Mouse (Mus musculus): ENCODE measurements at regions not wholly inside any gene's neighbourhood (a gene's known extent, or its start where the extent isn't known, plus 50 kb on each side); places are given as distances from the start of the nearest gene placed in this dataset.

DNA sequence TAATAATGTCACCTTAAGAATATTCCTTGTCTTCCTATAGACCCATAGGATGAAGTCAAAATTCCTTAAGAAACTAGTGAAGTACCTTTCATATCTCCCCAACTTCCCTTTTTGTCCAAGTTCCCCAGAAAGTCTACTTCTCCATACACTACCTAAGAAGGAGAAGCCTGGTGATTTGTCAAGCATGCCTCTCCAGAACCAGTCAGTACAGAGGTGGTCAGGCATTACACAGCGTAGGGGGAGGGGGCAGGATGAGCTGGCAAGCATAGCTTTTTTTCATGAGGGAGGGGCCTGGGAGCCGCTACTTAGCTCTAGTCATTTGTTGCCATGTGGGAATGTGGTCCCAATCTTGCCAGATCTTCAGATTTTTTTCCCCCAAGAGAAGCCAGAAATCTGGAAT is 54.0 kb upstream of the Satb2 start:
- no peak overlapping the region for H3K4me2 ChIP-seq (ENCODE audit: low read depth)
- H3ac ChIP-seq (ENCODE audit: control insufficient read depth, insufficient read length) = no peak overlapping the region
- H3K36me3 ChIP-seq (ENCODE audit: control insufficient read depth, insufficient read depth) = no peaks in the 10 kb centered on the region
- no peaks in the 10 kb centered on the region for H3K27me3 ChIP-seq (ENCODE audit: control insufficient read depth, insufficient read depth, insufficient read length)
- no peak for TF ChIP-seq POLR2AphosphoS2 (IDR thresholded peaks at IDR 0.05; ENCODE audit: insufficient read length, low read depth)
- no peak for TF ChIP-seq E2F4 (IDR thresholded peaks at IDR 0.05; ENCODE audit: insufficient read depth)
- no peak for TF ChIP-seq TCF12 (IDR thresholded peaks at IDR 0.05; ENCODE audit: insufficient read depth, poor library complexity, severe bottlenecking)
- no peak for TF ChIP-seq SRF (IDR thresholded peaks at IDR 0.05; ENCODE audit: control insufficient read depth, insufficient read length, low read depth)
- no peak for TF ChIP-seq USF1 (IDR thresholded peaks at IDR 0.05; ENCODE audit: low read depth)
- TF ChIP-seq MYOG (IDR thresholded peaks at IDR 0.05; ENCODE audit: control insufficient read depth in 1 of 3, insufficient read depth in 1 of 3, insufficient read length in 2 of 3, low read depth in 2 of 3) = no peak
- TF ChIP-seq TCF3 (IDR thresholded peaks at IDR 0.05; ENCODE audit: insufficient read length, low read depth) = no peak
- TF ChIP-seq POLR2A (IDR thresholded peaks at IDR 0.05; ENCODE audit: insufficient read length, low read depth) = no peak
- no peak for TF ChIP-seq MAX (IDR thresholded peaks at IDR 0.05; ENCODE audit: low read depth)
- no peak for TF ChIP-seq MYOD1 (IDR thresholded peaks at IDR 0.05; ENCODE audit: control insufficient read depth in 1 of 3, insufficient read length in 2 of 3, low read depth in 2 of 3)
- no peak for TF ChIP-seq CEBPB (IDR thresholded peaks at IDR 0.05; ENCODE audit: insufficient read depth, poor library complexity, severe bottlenecking)
- TF ChIP-seq REST (IDR thresholded peaks at IDR 0.05; ENCODE audit: insufficient read depth, insufficient read length) = no peak
- no peaks in the 10 kb centered on the region for H3K79me2 ChIP-seq (ENCODE audit: control insufficient read depth, insufficient read depth)
- H3K4me3 ChIP-seq = no peak overlapping the region

DNA sequence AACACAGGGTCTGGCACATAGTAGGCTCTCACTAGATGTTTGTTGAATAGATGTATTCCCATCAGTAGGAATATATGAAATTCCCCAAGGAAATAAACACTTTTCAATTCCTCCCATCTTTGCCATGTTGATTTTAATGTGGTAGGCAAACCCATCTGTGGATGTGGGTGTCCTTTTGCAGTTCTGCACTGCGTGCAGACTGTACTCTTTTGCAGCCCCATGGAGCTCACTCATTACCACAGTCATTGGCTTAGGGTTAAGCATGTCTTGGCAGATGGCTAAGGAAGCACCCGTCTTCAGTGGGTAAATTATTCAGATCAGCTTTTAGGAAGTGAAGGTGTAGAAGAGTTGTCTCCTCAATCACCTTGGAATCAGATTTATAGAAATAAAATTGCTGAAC is 54.8 kb upstream of the Satb2 start:
- Histone ChIP-seq H3K4me2 (ENCODE audit: low read depth) (no peak overlapping the region), H3K79me2 (ENCODE audit: control insufficient read depth, insufficient read depth) (no peaks in the 10 kb centered on the region), H3ac (ENCODE audit: control insufficient read depth, insufficient read length) (no peak overlapping the region), H3K36me3 (ENCODE audit: control insufficient read depth, insufficient read depth) (no peaks in the 10 kb centered on the region), H3K27me3 (ENCODE audit: control insufficient read depth, insufficient read depth, insufficient read length) (no peaks in the 10 kb centered on the region), H3K4me3 (no peak overlapping the region)
- TF ChIP-seq E2F4 (IDR thresholded peaks at IDR 0.05; ENCODE audit: insufficient read depth) (no peak), MYOG (IDR thresholded peaks at IDR 0.05; ENCODE audit: control insufficient read depth in 1 of 3, insufficient read depth in 1 of 3, insufficient read length in 2 of 3, low read depth in 2 of 3) (no peak), MYOD1 (IDR thresholded peaks at IDR 0.05; ENCODE audit: control insufficient read depth in 1 of 3, insufficient read length in 2 of 3, low read depth in 2 of 3) (no peak), POLR2A (IDR thresholded peaks at IDR 0.05; ENCODE audit: insufficient read length, low read depth) (no peak), USF1 (IDR thresholded peaks at IDR 0.05; ENCODE audit: low read depth) (no peak), POLR2AphosphoS2 (IDR thresholded peaks at IDR 0.05; ENCODE audit: insufficient read length, low read depth) (no peak), CEBPB (IDR thresholded peaks at IDR 0.05; ENCODE audit: insufficient read depth, poor library complexity, severe bottlenecking) (no peak)

DNA sequence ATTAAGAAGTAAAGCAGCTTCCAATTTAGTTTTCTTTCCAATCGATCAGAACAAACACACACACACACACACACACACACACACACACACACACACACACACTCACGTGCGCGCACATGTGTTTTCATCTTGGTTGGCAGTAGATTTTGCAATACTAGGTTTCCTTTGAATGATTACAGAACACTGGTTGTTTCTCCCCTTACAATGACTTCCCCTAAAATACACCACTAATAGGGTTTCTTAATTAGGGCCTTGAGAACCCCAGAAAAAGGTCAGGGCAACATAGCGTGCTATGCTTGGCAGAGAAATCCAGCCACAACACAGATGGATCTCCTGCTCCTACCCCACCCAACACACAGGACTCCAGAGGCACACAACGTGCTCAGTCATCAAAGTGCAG is 56.0 kb upstream of the Satb2 start:
- TF ChIP-seq MAX (IDR thresholded peaks at IDR 0.05; ENCODE audit: low read depth) (no peak), USF1 (IDR thresholded peaks at IDR 0.05; ENCODE audit: low read depth) (no peak), MYOG (IDR thresholded peaks at IDR 0.05; ENCODE audit: control insufficient read depth in 1 of 3, insufficient read depth in 1 of 3, insufficient read length in 2 of 3, low read depth in 2 of 3) (no peak), POLR2A (IDR thresholded peaks at IDR 0.05; ENCODE audit: insufficient read length, low read depth) (no peak), SRF (IDR thresholded peaks at IDR 0.05; ENCODE audit: control insufficient read depth, insufficient read length, low read depth) (no peak), TCF12 (IDR thresholded peaks at IDR 0.05; ENCODE audit: insufficient read depth, poor library complexity, severe bottlenecking) (no peak), REST (IDR thresholded peaks at IDR 0.05; ENCODE audit: insufficient read depth, insufficient read length) (no peak), TCF3 (IDR thresholded peaks at IDR 0.05; ENCODE audit: insufficient read length, low read depth) (no peak), E2F4 (IDR thresholded peaks at IDR 0.05; ENCODE audit: insufficient read depth) (no peak), CEBPB (IDR thresholded peaks at IDR 0.05; ENCODE audit: insufficient read depth, poor library complexity, severe bottlenecking) (no peak), POLR2AphosphoS2 (IDR thresholded peaks at IDR 0.05; ENCODE audit: insufficient read length, low read depth) (no peak), MYOD1 (IDR thresholded peaks at IDR 0.05; ENCODE audit: control insufficient read depth in 1 of 3, insufficient read length in 2 of 3, low read depth in 2 of 3) (no peak)
- Histone ChIP-seq H3K27me3 (ENCODE audit: control insufficient read depth, insufficient read depth, insufficient read length) (no peaks in the 10 kb centered on the region), H3K4me3 (no peak overlapping the region), H3K79me2 (ENCODE audit: control insufficient read depth, insufficient read depth) (no peaks in the 10 kb centered on the region), H3K36me3 (ENCODE audit: control insufficient read depth, insufficient read depth) (no peaks in the 10 kb centered on the region), H3ac (ENCODE audit: control insufficient read depth, insufficient read length) (no peak overlapping the region), H3K4me2 (ENCODE audit: low read depth) (no peak overlapping the region)

DNA sequence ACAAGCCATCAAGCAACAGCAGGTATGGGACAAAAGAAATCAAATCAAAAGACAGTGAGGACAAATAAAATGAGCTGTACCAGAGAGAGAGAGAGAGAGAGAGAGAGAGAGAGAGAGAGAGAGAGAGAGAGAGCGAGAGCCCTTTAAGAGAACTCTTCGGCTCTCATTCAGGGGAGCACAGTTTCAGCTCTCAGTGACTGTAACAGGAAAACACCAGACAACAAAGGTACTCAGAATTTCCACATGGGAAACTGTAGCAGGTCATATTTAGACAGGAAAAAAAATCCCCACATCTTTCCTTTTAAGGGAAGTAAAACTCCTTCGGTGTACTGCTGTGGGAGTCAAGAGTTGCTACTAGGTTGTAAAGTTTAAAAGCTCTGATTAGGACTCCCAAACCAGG is 57.9 kb upstream of the Satb2 start:
- H3K4me2 ChIP-seq (ENCODE audit: low read depth) = no peak overlapping the region
- H3ac ChIP-seq (ENCODE audit: control insufficient read depth, insufficient read length) = no peak overlapping the region
- H3K79me2 ChIP-seq (ENCODE audit: control insufficient read depth, insufficient read depth) = no peaks in the 10 kb centered on the region
- H3K27me3 ChIP-seq (ENCODE audit: control insufficient read depth, insufficient read depth, insufficient read length) = no peaks in the 10 kb centered on the region
- no peak overlapping the region for H3K4me3 ChIP-seq
- no peak for TF ChIP-seq POLR2A (IDR thresholded peaks at IDR 0.05; ENCODE audit: insufficient read length, low read depth)
- TF ChIP-seq USF1 (IDR thresholded peaks at IDR 0.05; ENCODE audit: low read depth) = no peak
- no peak for TF ChIP-seq E2F4 (IDR thresholded peaks at IDR 0.05; ENCODE audit: insufficient read depth)
- no peaks in the 10 kb centered on the region for H3K36me3 ChIP-seq (ENCODE audit: control insufficient read depth, insufficient read depth)

DNA sequence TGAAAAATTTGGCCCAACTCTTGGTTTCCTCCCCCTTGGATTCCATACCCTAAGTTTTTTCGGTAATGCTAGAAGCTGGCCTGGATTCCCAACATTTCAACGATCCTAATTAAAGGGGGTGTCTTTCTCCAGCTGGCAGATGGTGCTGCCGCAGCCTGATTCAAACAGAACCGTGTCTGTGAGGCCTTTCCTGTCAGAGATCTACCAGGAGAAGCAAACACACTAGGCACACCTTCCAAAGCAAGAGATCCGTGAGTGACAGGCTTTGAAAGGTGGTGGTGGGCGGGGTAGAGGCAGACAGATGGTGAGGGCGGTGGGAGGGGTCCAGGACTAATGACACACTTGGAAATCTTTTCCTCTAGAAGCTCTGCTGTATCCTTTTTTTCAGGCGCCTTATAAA is 61.8 kb upstream of the Satb2 start:
- Histone ChIP-seq H3K4me3 (no peak overlapping the region), H3K36me3 (ENCODE audit: control insufficient read depth, insufficient read depth) (no peaks in the 10 kb centered on the region), H3K4me2 (ENCODE audit: low read depth) (no peak overlapping the region), H3K27me3 (ENCODE audit: control insufficient read depth, insufficient read depth, insufficient read length) (no peaks in the 10 kb centered on the region), H3K79me2 (ENCODE audit: control insufficient read depth, insufficient read depth) (no peaks in the 10 kb centered on the region), H3ac (ENCODE audit: control insufficient read depth, insufficient read length) (no peak overlapping the region)
- TF ChIP-seq MYOG (IDR thresholded peaks at IDR 0.05; ENCODE audit: control insufficient read depth in 1 of 3, insufficient read depth in 1 of 3, insufficient read length in 2 of 3, low read depth in 2 of 3) (no peak), E2F4 (IDR thresholded peaks at IDR 0.05; ENCODE audit: insufficient read depth) (no peak), TCF3 (IDR thresholded peaks at IDR 0.05; ENCODE audit: insufficient read length, low read depth) (no peak), MAX (IDR thresholded peaks at IDR 0.05; ENCODE audit: low read depth) (no peak), TCF12 (IDR thresholded peaks at IDR 0.05; ENCODE audit: insufficient read depth, poor library complexity, severe bottlenecking) (no peak)
